Mouse (Mus musculus) megakaryocyte-erythroid progenitor cell, adult 5-6 weeks (primary cell): ENCODE measurements at regions not wholly inside any gene's neighbourhood (a gene's known extent, or its start where the extent isn't known, plus 50 kb on each side); places are given as distances from the start of the nearest gene placed in this dataset.

Source experiments
- ATAC-seq: replicated peaks from 2 replicates; pipeline ENCODE4 v1.8.0; 2016; ENCODE audit warnings: mild to moderate bottlenecking, inconsistent platforms; ENCODE audit not compliant: severe bottlenecking, poor library complexity, low FRiP score, low TSS enrichment

- peak; percentile 55; the same call in 1 of the 2 replicates for ATAC-seq
Observed at GRCm38 (mm10) chr17:81193230-81193871, 128.5 kb upstream of the Thumpd2 start.

DNA sequence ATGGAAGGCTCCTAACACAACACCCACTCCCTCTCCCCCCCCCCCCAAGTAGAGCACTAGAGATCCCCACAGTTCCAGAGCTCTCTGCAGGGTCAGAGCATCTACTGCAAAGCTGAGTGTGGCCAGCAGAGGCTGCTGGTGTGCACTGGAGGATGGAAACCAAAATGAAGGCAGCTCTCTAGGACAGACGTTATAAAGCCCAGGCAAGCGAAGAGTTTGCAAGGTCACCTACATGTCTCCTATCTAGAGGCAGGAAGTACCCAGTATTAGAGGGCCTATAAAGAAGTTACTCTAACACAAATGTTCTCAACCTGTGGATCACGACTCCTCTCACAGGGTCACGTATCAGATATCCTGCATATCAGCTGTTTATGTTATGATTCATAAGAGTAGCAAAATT, 125.1 kb upstream of the Thumpd2 start:
- peak; percentile 89 for ATAC-seq

DNA sequence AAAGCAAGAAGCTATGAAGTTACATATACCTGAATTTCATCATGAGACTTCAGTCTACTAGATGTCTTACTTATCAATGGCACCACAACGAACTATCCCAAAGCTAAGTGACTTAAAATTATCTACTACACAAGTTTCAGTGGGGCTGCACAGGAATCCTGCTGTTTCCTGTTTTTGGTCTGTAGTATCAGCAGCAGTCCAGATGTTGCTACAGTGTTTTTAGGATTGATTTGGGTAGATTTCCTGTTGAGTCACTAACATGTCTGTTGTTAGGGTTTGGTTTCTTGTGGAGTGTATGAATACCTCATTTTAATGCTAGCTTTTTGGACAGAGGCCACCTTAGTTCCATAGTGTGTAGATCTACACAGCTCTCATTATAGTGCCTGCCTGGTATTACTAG, 120.8 kb upstream of the Thumpd2 start:
- ATAC-seq, result 0 out of 2 replicates have a peak, but pooled peaks have one; percentile 42

- ATAC-seq, result no peak
Observed at GRCm38 (mm10) chr17:81180813-81181424, 116.0 kb upstream of the Thumpd2 start.

- no peak for ATAC-seq
Observed at GRCm38 (mm10) chr17:81176306-81176705, 111.4 kb upstream of the Thumpd2 start.

GRCm38 (mm10) chr17:81175877-81176276, 111.0 kb upstream of the Thumpd2 start:
- ATAC-seq, result no peak

DNA sequence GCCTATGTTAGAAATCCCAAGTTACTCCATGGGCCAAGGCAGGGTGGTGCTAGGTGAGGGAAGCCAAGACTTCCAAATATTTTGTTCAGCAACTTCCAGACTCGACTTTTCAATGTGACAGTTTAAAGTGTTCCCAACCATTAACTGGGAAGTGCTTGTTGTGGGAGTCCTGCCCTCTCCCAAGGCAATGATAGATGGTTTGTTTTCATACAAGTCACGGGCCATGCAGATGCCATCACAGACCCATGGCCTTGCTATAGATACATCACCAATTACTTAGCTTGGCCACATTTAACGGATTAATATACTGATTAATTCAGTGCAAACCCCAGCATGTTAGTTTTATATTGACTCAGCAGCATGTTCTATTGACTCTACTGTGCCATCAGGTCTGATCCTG, 108.1 kb upstream of the Thumpd2 start:
- ATAC-seq, result no peak

DNA sequence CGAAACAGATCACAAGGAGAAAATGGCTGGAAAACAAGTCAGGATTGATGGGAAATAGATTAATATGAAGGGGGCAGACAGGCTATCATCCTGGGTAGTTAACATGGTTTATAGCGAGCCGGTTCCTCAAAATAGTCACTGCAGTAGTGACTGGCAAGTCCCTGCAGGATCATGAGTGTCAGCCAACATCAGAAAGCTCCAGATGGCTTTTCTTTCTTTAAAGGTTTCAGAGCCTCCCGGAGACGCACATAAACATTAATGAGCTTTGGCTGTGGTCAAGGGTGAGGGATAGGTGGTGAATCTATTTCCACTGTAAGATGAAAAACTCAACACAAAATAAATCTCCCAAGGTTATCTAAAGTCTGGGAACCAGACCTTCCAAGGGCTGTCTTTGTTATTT, 104.2 kb upstream of the Thumpd2 start:
- no peak for ATAC-seq

DNA sequence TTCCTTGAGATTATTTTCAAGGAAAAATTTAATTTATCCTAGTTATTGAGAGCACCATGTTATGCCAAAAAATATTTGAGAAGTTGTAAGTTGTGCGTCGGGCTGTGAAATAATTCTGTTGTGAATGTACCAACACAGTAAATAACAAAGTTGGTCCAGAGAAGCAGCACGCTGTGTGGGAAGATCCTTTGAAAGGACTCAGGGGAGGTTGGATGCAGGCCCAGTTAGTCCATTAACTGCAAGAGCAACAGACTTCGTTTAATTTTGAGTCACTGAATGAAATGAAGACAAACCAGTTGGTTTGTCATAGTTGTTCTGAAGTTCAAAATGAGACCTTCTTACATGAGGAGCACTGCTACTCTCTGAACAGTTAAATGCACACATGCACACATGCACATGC, 85.8 kb upstream of the Thumpd2 start:
- ATAC-seq, result no peak

GRCm38 (mm10) chr17:81134702-81135101, 69.8 kb upstream of the Thumpd2 start:
- ATAC-seq, result no peak

DNA sequence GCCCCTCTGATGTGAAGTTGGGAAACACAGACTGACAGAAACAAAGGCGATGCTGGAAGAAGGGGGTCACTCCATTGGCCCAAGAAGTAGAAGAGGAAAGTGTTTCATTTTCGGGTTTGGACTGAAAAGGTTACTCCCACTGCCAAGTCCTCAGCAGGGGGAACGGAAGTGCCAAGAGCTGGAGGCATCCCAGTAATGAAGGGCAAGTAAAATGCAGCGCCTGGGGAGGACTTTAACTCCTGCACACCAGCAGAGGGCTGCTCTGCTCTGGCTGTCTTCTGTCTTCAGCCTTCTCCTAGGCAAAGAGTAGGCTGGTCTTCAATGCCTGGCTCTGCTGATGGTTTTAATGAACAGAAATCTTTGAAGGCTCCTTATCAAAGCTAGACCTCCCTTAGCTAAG, 68.3 kb upstream of the Thumpd2 start:
- no peak for ATAC-seq
